Mouse (Mus musculus): ENCODE measurements at regions not wholly inside any gene's neighbourhood (a gene's known extent, or its start where the extent isn't known, plus 50 kb on each side); places are given as distances from the start of the nearest gene placed in this dataset.
A peak's percentile ranks its signal among the peaks of the same experiment; 100 is the strongest.
"Not testable (repeated sequence)": the region's sequence is repeated elsewhere in the genome, so short reads cannot be mapped to it uniquely, and the experiment has no call there.

DNA sequence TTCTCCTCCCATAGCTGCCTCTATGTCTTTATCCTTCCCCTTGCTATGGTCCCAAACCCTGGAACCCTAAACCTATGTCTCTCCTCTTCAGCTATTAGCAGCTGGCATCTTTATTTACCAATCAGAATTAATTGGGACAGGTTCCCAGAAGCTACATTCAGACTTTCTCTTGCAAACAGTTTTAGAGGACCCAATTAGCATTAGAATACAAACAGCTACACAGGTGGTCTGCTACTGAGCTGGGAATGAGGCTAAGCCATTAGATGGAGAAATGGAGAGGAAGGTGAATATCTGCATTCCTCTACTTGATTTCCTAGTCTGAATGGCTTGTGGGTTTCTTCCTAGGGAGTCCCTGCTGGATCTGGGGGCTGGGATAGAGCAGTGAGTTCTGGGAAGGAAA lies 611.9 kb downstream of the A830018L16Rik start:
- no peak for DNase-seq (ENCODE audit: low spot score in 2 of 2)

DNA sequence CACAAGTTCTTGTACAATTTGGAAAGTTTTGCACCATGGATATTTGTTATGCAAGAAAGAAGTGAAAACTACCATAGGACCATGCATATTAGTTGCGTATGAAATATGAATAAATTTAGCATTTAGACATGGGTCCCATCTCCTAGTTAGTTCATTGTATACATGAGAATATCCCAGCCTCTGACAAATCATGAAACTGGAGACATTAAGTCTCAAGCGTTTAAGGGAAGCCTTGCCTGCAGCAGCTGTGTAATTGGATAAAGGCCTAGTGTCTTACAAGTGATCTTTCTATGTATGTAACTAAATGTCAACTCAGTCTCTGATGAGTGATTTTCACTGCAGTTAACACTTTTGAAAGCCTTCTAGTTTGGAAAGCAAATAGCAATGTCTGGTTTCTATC lies 613.5 kb downstream of the A830018L16Rik start:
- DNase-seq (ENCODE audit: low spot score in 2 of 2), result no peak

DNA sequence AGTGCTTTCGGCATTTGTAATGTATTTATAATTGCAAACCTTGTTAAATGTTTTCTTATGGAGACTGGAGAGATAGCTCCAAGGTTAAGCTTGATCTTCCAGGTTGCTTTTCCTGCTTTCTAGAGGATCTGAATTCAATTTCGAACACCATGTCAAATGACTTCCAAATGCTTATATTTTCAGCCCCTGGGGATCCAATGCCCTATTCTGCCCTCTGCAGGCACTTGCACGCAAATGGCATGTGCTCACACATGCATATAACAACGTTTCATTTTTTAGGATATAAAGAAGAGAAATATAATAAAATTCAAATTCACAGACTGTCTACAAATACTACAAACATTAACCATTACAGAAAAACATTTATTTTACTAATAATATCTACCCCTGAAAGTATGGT lies 614.2 kb downstream of the A830018L16Rik start:
- DNase-seq (ENCODE audit: low spot score in 2 of 2), result no peak

DNA sequence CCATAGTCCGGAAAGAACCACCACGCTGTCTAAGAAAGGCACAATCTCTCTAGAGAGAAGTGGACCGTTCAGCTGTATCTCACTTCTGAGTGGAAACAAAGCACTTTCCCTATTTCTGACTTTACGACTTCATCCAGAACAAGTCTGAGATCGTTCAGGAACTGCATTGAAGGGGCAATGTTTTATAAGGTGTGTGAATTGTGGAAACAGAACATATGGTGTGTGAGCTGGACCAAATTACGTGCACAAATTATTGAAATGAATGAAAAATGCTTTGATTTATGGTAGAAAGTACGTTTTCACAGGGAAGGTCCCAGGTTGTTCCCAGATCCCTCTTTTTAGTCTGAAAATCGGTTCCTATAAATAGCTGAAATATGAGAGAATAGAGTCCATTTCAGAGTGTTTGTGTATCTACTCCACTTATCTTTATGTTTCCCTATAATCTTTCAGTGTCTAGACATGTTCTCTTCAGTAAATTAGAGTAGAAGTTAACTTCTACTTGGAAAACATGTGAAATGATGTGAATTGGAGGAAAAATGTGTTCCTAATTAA lies 638.1 kb downstream of the A830018L16Rik start:
- DNase-seq (ENCODE audit: low spot score in 2 of 2), result no peak

DNA sequence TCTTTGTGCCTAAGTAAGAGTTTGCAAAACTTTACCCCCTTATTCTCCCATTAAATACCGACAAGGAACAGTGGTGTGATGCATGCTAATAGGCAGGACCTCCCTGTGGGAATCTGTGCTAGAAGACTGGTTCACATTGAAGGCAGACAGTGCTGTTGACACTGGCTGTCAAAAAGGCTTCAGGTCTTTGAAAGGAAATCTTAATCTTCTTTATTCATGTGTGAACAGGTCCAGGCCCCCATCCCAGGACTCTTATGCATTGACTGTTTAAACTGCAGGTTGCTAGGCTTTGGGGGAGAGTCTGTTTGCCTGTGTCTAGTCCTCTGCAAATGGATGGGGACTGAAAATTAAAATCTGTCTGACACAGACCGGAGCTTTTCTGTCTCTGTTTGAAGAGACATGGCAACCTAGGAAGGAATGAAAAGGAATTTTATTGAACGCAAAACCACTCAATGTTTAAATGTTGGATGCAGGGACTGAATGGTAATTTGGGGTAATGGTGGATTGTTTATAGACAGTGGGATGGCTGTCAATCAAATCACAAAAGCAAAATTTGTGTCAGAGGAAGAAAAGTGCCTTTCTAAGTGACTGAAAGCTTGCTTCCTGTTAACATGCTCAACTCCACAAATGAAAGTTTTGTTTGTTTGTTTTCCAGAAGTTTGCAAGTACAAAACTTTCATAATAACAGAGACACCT lies 642.1 kb downstream of the A830018L16Rik start:
- no peak for DNase-seq (ENCODE audit: low spot score in 2 of 2)

DNA sequence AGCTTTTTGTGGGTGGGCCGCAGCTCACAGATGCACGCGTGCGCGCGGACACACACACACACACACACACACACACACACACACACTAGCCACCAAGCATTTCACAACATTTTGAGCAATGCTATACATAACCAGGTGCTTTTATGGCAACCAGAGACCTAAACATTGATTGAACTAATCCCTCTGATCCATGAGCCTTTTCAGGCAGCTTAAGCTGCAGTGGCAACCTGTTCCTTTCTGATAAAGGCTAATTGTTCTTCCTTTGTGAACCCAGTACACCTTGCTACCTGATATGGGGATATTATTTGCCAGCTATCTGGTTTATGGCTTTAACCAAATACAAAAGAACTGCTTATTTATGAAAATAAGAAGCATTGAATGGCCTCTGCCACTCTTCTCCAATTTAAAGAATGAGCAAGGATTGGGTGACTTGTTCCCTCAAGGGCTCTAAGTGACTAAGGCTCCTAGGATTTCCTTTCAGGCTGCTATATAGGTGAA lies 651.2 kb downstream of the A830018L16Rik start:
- DNase-seq (ENCODE audit: low spot score in 2 of 2), result no peak

DNA sequence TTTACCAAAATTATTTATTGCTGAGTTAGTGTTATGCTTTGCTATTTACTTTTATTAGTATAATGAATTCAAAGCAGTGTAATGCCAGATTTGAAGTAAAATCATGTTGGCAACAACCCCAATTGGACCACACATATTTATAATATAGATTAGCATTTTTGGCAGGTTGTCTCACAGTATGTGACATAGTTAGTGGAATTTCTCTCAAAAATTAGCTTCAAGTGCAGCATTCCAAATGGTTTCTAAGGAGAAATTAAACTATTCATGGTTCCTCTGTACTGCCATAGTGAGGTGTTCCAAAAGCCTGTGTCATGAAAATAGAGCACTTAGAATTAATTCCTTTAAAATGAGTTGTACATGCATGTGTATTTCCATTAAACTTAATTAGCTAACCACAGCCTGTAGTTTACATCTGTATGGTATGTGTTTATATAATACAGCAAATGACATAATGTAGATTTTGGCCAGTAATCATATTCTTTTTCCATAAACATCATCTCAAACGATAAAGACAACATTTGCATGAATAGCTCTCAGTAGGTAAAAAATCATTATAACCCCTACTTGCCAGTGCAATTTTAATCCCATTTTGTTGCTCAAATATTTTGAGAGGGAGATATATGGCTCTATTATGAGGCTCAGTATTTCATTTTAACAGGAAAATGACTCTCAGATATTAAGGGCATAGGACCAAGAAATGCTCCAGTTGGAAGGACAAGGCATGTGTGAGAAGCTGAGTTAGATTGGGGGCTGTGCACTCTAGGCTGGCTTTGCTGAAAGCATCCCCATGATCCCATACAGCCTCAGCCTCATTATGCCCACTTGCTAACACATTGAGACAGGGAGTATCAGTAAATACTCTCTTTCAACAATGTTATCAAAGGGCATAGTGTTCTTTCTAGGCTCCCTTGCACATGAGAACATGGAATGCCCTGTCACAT lies 678.9 kb downstream of the A830018L16Rik start:
- no peak for DNase-seq (ENCODE audit: low spot score in 2 of 2)

DNA sequence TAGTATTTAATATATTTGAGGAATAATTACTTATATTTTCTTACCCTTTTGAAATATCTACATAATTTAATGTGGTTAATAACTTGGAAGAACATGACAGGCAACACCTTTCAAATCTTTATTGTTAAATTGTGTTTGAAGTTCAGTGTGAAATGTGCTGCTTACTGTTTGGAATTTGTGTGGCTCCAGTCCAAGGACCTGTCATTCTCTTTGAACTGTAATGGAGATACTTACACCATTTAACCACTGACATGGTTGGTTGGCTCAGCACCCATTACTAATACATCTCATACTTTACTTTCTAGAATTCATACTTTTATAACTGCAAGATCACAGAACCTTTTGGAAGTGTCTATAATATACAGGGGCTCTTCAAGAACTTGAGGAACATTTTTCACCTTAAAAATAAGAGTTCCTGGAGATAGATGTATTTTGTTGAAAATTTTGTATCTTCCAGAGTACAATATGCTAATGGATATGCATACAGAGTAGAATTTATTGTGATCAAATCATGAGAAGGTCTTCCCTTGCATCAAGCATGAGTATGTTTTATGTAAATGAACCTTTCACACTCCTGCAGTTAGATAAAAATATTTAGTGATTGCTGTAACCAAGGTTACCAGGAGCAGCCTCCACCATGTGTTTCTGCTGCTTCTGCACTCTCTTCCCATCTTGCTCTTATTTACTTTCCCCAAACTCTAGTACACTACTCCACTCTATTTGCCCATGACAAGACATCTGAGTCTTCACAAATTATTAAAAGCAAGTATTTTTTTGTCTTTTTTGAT lies 701.3 kb downstream of the A830018L16Rik start:
- no peak for DNase-seq (ENCODE audit: low spot score in 2 of 2)

DNA sequence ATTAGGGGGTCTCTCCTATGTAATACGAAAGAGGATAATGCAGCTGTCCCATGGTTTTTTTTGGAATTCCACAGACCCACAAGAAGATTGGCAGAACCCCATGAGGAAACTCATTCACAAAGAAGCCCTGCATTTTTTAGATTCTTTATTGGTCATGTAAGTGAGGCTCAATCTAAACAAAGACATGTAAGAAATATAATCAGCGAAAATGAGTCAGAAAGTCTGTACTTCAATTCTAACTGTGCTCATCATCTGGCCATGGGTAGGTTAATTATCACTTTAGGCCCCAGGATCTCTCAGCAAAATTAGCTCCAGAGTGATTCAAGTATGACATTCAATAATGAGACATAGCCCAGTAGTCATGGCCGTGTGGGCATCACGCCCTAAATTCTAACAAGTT lies 703.2 kb downstream of the A830018L16Rik start:
- DNase-seq (ENCODE audit: low spot score in 2 of 2), result peak in 1 of 2 experiments; percentile 3

DNA sequence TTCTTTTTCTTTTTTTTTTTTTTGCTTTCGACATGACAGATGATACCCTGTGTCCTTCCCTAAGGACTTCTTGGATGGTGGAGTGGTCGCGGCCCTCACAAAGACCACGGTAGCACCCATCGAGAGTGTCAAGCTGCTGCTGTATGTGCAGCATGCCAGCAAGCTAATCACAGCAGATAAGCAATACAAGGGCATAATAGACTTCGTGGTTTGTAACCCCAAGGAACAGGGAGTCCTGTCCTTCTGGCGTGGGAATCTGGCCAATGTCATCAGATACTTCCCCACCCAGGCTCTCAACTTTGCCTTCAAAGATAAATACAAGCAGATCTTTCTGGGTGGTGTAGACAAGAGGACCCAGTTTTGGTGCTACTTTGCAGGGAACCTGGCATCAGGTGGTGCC lies 707.0 kb downstream of the A830018L16Rik start:
- DNase-seq (ENCODE audit: low spot score in 2 of 2), result no peak

DNA sequence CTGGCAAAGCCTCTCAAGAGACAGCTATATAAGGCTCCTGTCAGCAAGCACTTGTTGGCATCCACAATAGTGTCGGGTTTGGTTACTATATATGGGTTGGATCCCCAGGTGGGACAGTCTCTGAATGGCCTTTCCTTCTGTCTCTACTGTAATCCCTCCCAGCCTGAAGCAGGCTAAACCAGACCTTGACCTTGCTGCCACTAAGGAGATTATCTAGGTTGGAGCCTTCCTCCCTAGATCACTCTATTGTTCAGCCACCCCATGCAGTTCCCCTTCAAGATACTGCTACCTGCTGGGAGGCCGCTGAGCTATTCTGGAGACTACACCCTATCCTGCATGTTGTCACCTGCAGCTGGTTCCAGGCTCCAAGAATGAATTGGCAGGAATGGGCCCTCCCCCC lies 712.7 kb downstream of the A830018L16Rik start:
- DNase-seq (ENCODE audit: low spot score in 2 of 2), result not testable (repeated sequence)

DNA sequence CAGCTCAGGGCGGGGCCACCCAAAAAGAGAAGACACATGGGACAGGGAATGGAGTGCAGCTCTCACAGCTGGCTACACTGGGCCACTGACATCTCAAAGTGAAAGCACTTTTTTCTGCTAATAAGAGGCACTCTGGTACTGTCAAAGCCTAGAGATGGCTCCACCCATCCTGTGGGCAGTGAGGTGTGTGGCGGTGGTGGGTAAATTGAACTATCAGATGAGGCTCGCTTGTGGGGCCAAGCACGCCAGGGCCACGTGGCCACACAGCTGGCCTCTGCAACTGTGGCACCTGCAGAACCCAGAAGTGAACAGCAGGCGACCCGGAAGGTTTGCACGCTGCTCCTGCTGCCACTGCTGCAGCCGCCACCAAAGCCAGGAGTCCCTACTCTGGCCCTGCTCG lies 756.6 kb downstream of the A830018L16Rik start:
- no peak for DNase-seq (ENCODE audit: low spot score in 2 of 2)

DNA sequence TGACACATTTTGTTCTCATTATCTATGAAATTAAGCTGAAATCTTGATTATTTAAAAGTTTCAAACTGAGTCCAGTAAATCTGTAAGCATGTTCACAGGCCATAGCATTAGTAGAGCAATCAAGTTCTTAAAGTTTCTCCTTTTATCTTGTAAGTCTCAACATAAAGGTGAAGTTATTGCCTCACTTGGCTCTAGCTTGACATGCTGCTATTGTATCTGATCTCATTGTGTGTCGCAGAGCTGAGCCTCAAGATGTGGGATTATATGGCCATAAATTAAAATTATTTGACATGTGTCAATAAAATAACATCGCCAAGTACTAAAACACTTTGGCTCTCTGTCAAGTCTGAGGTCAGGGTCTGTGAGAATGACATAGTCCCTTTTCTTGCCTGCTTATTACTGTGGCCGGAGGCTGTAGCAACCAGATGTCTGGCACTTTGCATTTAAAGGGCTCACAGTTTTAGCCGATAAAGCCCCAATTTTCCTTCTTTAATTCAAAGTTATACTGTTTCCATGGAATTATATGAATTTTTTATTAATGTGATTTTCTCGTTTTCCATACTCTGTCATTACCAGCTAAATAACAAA lies 775.8 kb downstream of the A830018L16Rik start:
- no peak for DNase-seq (ENCODE audit: low spot score in 2 of 2)

DNA sequence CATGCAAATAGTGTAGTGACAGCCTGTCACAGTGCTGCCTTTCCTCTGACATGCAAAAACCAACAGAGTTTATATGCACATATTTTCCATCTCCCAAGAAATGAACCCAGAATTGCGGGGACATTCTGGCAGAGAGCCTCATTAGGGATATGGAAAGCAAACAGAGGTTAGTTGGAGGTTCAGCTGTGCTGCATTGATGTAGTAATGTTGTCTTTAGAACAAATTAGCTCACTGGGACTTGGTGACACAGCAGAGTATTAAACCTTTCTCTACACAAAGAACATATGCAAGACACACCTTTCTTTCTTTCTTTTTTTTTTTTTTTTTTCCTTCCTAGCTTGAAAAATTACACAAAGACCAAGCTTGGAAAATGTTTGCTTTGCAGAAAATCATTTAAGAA lies 778.7 kb downstream of the A830018L16Rik start:
- no peak for DNase-seq (ENCODE audit: low spot score in 2 of 2)

DNA sequence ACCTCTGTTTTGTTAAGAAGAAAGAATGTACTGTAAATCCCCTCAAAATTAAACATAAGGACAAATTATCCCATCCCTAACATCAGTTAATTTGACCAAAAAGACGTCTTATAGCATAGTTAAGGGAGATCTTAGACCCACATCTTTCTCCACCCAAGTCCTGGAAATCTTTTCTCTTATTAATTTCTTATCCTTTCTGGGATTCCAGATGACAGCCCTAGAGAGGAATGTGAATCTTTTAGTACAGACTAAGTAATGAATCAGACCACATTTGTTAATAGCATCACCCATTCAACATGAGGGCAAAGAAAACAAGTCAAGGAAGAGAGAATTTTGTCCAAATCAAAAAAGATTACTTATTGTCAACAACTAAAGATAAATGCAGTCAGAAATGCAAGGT lies 817.2 kb downstream of the A830018L16Rik start:
- DNase-seq (ENCODE audit: low spot score in 2 of 2), result no peak

DNA sequence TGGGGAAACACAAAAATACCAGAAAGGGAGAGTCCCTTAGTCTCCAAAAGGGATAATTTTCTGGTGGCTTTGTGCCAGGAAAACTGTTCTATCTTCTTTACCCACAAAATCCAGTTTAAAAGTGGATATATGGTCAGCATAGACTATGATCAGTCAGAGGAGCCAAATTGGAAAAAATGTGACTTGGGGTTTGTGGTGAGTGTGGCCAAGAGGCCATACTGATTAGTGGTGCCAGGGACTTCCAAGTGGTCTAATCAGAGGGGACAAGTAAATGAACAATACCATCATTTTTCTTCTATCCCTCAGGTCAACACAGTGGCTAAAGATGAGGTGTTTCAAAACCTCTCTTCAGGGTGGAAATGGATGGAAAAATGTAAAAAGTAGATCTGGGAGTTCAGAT lies 828.2 kb downstream of the A830018L16Rik start:
- DNase-seq (ENCODE audit: low spot score in 2 of 2), result no peak

DNA sequence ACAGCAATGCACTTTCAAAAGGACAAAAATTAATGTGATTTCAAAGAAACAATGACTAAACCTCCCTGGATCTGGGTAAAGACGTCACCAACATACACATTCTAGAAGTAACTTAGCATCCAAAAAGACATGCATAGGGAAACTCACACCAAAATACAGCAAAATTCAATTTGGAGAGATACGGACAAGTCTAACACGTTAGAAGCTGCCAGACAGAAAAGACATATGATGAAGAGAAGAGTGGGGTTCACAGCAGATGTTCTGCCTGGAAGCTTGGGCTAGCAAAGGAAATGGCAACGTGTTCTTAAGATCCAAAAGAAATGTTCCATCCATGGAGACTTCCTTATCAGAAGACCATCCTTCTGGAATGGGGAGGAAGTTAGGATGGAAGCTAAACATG lies 868.6 kb downstream of the A830018L16Rik start:
- DNase-seq (ENCODE audit: low spot score in 2 of 2), result no peak

DNA sequence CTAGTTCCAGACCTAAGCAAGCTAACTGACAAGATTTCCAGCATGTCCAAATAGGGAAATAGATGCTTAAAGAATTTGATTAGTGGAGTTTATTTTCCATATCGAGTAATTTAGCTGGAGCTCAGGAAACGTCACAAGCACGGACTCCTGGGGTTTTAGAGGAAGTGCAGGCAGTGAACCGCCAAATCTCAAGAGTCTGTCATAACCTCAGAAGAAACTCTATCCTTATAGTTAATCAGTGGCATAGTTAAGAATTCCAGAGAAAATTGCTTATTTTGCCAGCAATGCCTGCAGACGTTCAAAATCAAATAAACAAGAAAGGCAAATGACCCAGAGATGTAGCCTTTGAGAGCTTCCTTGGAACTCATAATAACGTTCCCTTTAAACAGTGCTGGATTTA lies 871.6 kb downstream of the A830018L16Rik start:
- no peak for DNase-seq (ENCODE audit: low spot score in 2 of 2)

DNA sequence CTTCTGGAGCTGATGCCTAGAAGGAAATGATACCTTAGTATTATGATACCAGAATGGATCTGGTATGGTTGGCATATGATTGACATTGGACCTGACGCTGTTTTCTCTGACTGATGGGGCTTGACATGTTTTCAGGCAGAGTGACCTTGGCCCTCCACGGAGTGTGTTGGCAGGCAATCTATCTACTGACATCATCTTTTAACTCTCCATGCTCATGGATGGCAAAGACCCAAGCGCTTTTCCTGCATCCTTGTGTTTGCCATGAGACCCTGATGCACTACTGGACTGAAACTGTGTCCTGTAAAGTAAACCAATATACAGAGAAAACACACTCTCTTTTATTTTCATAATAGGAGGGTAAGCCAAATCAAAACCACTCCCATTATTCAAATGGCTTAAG lies 872.1 kb downstream of the A830018L16Rik start:
- DNase-seq (ENCODE audit: low spot score in 2 of 2), result no peak

DNA sequence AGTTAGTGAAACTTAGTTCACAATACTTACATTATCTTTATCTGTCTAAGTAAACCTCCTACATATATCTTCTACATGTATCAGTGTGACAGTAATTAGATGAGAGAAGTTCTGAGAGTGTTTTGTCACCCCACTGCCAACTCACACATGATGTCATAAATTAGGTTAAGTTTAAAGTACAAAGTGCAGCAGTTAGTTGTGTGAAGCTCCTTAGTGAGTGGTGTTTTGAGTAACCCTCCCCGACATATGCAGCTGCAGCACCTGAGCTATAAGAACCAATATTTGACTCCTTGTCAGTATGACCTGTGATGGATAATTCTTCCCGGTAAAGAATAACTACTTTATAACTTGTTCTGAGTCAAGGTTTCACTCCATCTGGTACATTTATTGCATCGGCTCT lies 874.6 kb downstream of the A830018L16Rik start:
- no peak for DNase-seq (ENCODE audit: low spot score in 2 of 2)

DNA sequence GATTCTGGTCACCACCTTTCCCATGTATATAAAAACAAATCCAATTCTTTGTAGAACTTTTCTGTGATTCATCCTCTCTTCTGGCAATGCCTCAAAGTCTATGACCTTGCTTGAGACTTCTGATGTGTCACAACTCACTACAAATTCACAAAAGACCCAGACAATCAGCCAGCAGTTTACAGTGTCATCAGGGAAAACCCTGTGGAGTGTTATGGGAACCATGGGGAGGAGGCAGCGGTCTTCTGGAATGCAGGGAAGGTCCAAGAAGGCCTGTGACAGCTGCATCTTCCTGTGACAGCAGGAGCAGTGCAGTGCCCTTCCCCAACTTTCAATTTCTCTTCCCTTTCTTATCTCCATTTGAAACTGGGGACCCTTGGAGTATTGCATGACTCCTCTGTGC lies 877.9 kb downstream of the A830018L16Rik start:
- DNase-seq (ENCODE audit: low spot score in 2 of 2), result no peak

Data from left cerebral cortex, adult 18-20 months (tissue).